Mouse (Mus musculus) liver, adult 2 months (tissue): ENCODE measurements around the gene Zfp697.

Source experiments
- CTCF ChIP-seq: fragments of 200-500 bp; IDR thresholded peaks from 2 replicates; pipeline ENCODE4 v1.5.1; 2011; ENCODE audit warnings: low read depth, low read length, control low read depth
- POLR2A ChIP-seq: fragments of 200-500 bp; IDR thresholded peaks from 2 replicates; pipeline ENCODE4 v1.6.1; 2011; ENCODE audit warnings: low read length, control low read depth; ENCODE audit not compliant: insufficient read depth; ENCODE audit errors: extremely low read depth

DNA sequence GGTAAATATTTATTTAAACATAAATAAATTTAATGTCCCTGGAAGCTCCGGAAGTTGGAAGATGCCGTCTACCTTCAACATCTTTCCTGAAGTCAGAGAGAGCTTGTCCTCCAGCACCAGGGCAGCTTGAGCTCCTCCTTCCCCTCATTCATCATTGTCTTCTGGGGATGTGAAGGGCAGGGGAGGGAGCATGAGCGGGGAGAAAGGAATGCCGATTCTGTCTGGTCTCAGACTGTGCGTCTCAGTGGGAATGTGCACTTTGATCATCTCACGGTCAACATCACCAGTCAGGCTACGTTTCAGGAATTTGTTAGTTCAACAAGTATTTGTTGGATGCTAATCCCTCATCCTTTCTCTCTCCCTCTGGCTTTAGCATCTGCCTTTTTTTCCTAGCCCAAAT lies 3.0 kb upstream of the Zfp697 start:
- TF ChIP-seq CTCF (no peak), POLR2A (no peak)
